Mouse (Mus musculus) thymus, postnatal 14 days (tissue): Measurements from ENCODE around the gene Gm14435.
"Not testable (repeated sequence)": the region's sequence is repeated elsewhere in the genome, so short reads cannot be mapped to it uniquely, and the experiment has no call there.

Experiments used
- DNase-seq: peaks from one replicate; pipeline ENCODE4 v3.0.0; 2021

Gene Gm14435

GRCm38 (mm10) chr2:176423294-176423693 lies at the start of gene Gm14435:
TSS of gene Gm14435 (plus strand) at chr2:176423594.
- not testable (repeated sequence) for DNase-seq
